Mouse (Mus musculus) right cerebral cortex, adult 18-20 months (tissue): ENCODE measurements around the gene Slitrk3.
"Not testable (repeated sequence)": the region's sequence is repeated elsewhere in the genome, so short reads cannot be mapped to it uniquely, and the experiment has no call there.

Source experiments
- DNase-seq: peaks from one replicate; pipeline ENCODE4 v3.0.0; 2022; ENCODE audit warnings: mixed read lengths

Gene Slitrk3

GRCm38 (mm10) chr3:73057197-73057811 is at the start of gene Slitrk3:
Gene Slitrk3 (minus strand): TSS chr3:73057803.
- DNase-seq = peak; percentile 77

- DNase-seq = not testable (repeated sequence)
These were observed 36.8 kb upstream of the Slitrk3 start for GRCm38 (mm10) chr3:73094445-73094844.

GRCm38 (mm10) chr3:73084620-73085019 is 27.0 kb upstream of the Slitrk3 start:
- DNase-seq = no peak

- peak; percentile 85 for DNase-seq
These were observed 8.5 kb upstream of the Slitrk3 start for GRCm38 (mm10) chr3:73065823-73066755.

- DNase-seq = no peak
These were observed 587 bp upstream of the Slitrk3 start for GRCm38 (mm10) chr3:73058190-73058589.

- DNase-seq = no peak
These were observed 959 bp downstream of the Slitrk3 start for GRCm38 (mm10) chr3:73056492-73057196.

- DNase-seq = no peak
These were observed 1.6 kb downstream of the Slitrk3 start for GRCm38 (mm10) chr3:73056044-73056438.

- no peak for DNase-seq
These were observed 2.1 kb downstream of the Slitrk3 start for GRCm38 (mm10) chr3:73055399-73056043.

GRCm38 (mm10) chr3:73053451-73053931 is 4.1 kb downstream of the Slitrk3 start:
- DNase-seq = no peak

- DNase-seq = no peak
These were observed 11.4 kb downstream of the Slitrk3 start for GRCm38 (mm10) chr3:73046248-73046647.

- DNase-seq = no peak
These were observed 15.3 kb downstream of the Slitrk3 start for GRCm38 (mm10) chr3:73042256-73042655.

- DNase-seq = no peak
These were observed 51.6 kb downstream of the Slitrk3 start for GRCm38 (mm10) chr3:73006045-73006444.

GRCm38 (mm10) chr3:73002933-73003696 is 54.5 kb downstream of the Slitrk3 start:
- no peak for DNase-seq

- DNase-seq = no peak
These were observed 60.1 kb downstream of the Slitrk3 start for GRCm38 (mm10) chr3:72997517-72997916.
